Mouse (Mus musculus) frontal cortex, postnatal 14 days (tissue): ENCODE measurements around the gene Gm5861.
"Not testable (repeated sequence)": the region's sequence is repeated elsewhere in the genome, so short reads cannot be mapped to it uniquely, and the experiment has no call there.

Source experiments
- DNase-seq, 2 experiments: peaks; one replicate each; pipeline ENCODE4 v3.0.0; 2022; ENCODE audit warnings: low spot score in 2 of 2

The Gm5861 gene

GRCm38 (mm10) chr5:11182772-11183171 is at the start of gene Gm5861:
Gene Gm5861, plus strand, starts transcription at chr5:11183072.
- DNase-seq, result not testable (repeated sequence)

DNA sequence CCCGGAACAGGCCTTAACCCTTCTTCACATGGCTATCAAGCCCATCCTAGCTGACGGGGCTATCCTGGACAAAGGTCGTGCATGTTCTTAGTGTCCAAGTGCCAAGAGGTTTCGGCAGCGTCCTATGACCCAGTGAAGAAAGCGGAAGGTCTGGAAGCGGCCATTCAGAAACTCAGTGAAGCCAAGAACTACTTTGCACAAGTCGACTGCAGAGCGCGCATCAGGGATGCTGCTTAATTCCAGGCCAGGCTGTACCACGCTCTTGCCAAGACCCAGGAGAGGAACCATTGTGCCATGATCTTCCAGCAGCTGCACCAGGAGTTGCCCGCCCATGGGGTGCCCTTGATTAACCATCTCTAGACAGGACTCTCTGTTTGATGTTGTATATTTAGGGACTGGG is 44.8 kb upstream of the Gm5861 start:
- DNase-seq, result not testable (repeated sequence)
